Mouse (Mus musculus) layer of hippocampus, postnatal 25 days (tissue): ENCODE measurements around the gene Cabp4. TPM values are rescaled to one million over a fixed set of nuclear protein-coding genes. Genes with fewer than 3 reads are reported as not detected.

Experiments
- DNase-seq, 2 experiments: peaks; one replicate each; pipeline ENCODE4 v3.0.0; 2022; ENCODE audit warnings: mixed read lengths in 2 of 2, low spot score in 1 of 2; ENCODE audit errors: extremely low spot score in 1 of 2
- total RNA-seq, 2 experiments: library from RNA; stranded (reverse); gene quantifications; 2 replicates each; pipeline ENCODE4 v1.2.3; 2021

Cabp4 gene
- total RNA-seq, 2 experiments from 2014 or later = 0.20 TPM; not detected in 1

GRCm38 (mm10) chr19:4089128-4089527, 54.7 kb downstream of the Cabp4 start:
- DNase-seq = no peak

GRCm38 (mm10) chr19:4088146-4088545, 55.7 kb downstream of the Cabp4 start:
- no peak for DNase-seq

- DNase-seq = no peak
Measured at GRCm38 (mm10) chr19:4087090-4087489, 56.7 kb downstream of the Cabp4 start.

- no peak for DNase-seq
Measured at GRCm38 (mm10) chr19:4086156-4086555, 57.7 kb downstream of the Cabp4 start.

Other genes starting within 250 kb of the Cabp4 start
- 10 to 100 TPM; 17.3 to 21.5 TPM for gene Tcirg1, start 236.9 kb downstream of the Cabp4 start, total RNA-seq
- gene Ndufs8, start 231.3 kb downstream of the Cabp4 start, total RNA-seq = 100 to 1,000 TPM; 134 to 151 TPM
- gene Aldh3b1, start 214.2 kb downstream of the Cabp4 start, total RNA-seq = 1 to 10 TPM; 3.5 to 4.4 TPM
- gene Unc93b1, start 208.8 kb downstream of the Cabp4 start, total RNA-seq = 10 to 100 TPM; 16.7 to 20.6 TPM
- not detected for gene Aldh3b3, start 185.4 kb downstream of the Cabp4 start, total RNA-seq
- 1 to 10 TPM in 1 of 2 experiments, under 1 TPM in 1; 0.81 to 1.2 TPM for gene Aldh3b2, start 171.7 kb downstream of the Cabp4 start, total RNA-seq
- 1 to 10 TPM; 2.0 to 2.5 TPM for gene Acy3, start 157.5 kb downstream of the Cabp4 start, total RNA-seq
- gene Tbx10, start 151.3 kb downstream of the Cabp4 start, total RNA-seq = not detected
- 10 to 100 TPM in 1 of 2 experiments, 1 to 10 TPM in 1; 9.9 to 10.2 TPM for gene Nudt8, start 143.5 kb downstream of the Cabp4 start, total RNA-seq
- gene Gm49405, start 143.4 kb downstream of the Cabp4 start, total RNA-seq = 1 to 10 TPM; 1.1 to 1.4 TPM
- 1 to 10 TPM; 2.4 to 3.3 TPM for gene Doc2g, start 140.7 kb downstream of the Cabp4 start, total RNA-seq
- 100 to 1,000 TPM; 222 to 263 TPM for gene Ndufv1, start 131.2 kb downstream of the Cabp4 start, total RNA-seq
- gene Gstp1, start 106.0 kb downstream of the Cabp4 start, total RNA-seq = 100 to 1,000 TPM; 343 to 385 TPM
- gene Gstp2, start 98.0 kb downstream of the Cabp4 start, total RNA-seq = 10 to 100 TPM; 35.5 to 41.9 TPM
- gene Gstp3, start 84.5 kb downstream of the Cabp4 start, total RNA-seq = not detected
- gene Cabp2, start 62.5 kb downstream of the Cabp4 start, total RNA-seq = not detected
- gene Cdk2ap2, start 46.9 kb downstream of the Cabp4 start, total RNA-seq = 10 to 100 TPM; 28.9 to 37.6 TPM
- gene Pitpnm1, start 44.0 kb downstream of the Cabp4 start, total RNA-seq = 100 to 1,000 TPM; 176 to 181 TPM
- gene Aip, start 18.2 kb downstream of the Cabp4 start, total RNA-seq = 100 to 1,000 TPM; 102 to 127 TPM
- gene Gpr152, start 4.2 kb downstream of the Cabp4 start, total RNA-seq = not detected
- gene Coro1b, start 4.6 kb upstream of the Cabp4 start, total RNA-seq = 10 to 100 TPM; 87.3 to 89.5 TPM
- 1 to 10 TPM; 1.1 to 2.9 TPM for gene Ptprcap, start 9.6 kb upstream of the Cabp4 start, total RNA-seq
- gene Rps6kb2, start 19.3 kb upstream of the Cabp4 start, total RNA-seq = 10 to 100 TPM; 27.8 to 43.9 TPM
- 10 to 100 TPM in 1 of 2 experiments, 1 to 10 TPM in 1; 8.2 to 11.7 TPM for gene Carns1, start 31.4 kb upstream of the Cabp4 start, total RNA-seq
- gene Tbc1d10c, start 47.3 kb upstream of the Cabp4 start, total RNA-seq = 1 to 10 TPM; 1.2 to 1.3 TPM
- gene Ppp1ca, start 48.0 kb upstream of the Cabp4 start, total RNA-seq = 100 to 1,000 TPM; 259 to 293 TPM
- 1 to 10 TPM; 7.4 to 8.2 TPM for gene Rad9a, start 57.6 kb upstream of the Cabp4 start, total RNA-seq
- gene Clcf1, start 70.2 kb upstream of the Cabp4 start, total RNA-seq = under 1 TPM; 0.27 to 0.61 TPM
- gene AC109138.7, start 70.3 kb upstream of the Cabp4 start, total RNA-seq = not detected
- gene Pold4, start 87.9 kb upstream of the Cabp4 start, total RNA-seq = 10 to 100 TPM; 15.1 to 17.5 TPM
- gene Ssh3, start 125.1 kb upstream of the Cabp4 start, total RNA-seq = 10 to 100 TPM; 45.4 to 48.5 TPM
- 10 to 100 TPM; 59.6 to 66.3 TPM for gene Ankrd13d, start 139.1 kb upstream of the Cabp4 start, total RNA-seq
- 100 to 1,000 TPM; 185 to 186 TPM for gene Grk2, start 162.2 kb upstream of the Cabp4 start, total RNA-seq